Mouse (Mus musculus): ENCODE measurements at regions not wholly inside any gene's neighbourhood (a gene's known extent, or its start where the extent isn't known, plus 50 kb on each side); places are given as distances from the start of the nearest gene placed in this dataset.

DNA sequence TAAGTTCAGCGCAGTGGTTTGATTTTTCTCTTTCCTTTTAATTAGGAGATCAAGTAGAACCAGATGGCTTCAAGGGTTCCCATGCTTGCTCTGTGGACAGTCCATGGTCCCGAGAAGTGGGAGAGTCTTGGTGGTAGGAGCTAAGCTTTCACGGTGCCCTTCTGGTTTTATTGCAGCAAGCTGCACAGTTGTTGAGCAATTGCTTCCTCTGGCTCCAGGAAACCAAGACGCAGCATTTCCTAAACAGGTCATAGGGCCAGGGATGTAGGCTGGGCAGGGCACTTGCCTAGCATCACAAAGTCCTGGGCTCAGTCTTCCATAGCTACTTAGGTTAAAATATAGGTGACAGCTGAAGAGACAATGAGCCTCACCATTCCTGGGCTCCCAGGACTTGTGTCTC is 318.2 kb downstream of the Agtpbp1 start:
- TF ChIP-seq CTCF (conservative IDR thresholded peaks at IDR 0.05; ENCODE audit: insufficient read depth, insufficient read length, low read depth, low read length) (no peak), POLR2A (IDR thresholded peaks at IDR 0.05; ENCODE audit: low read depth, low read length) (no peak)

All from kidney, adult 2 months (tissue).